Mouse (Mus musculus) kidney, adult 18-20 months (tissue): ENCODE measurements at regions not wholly inside any gene's neighbourhood (a gene's known extent, or its start where the extent isn't known, plus 50 kb on each side); places are given as distances from the start of the nearest gene placed in this dataset.

Experiments used
- DNase-seq: peaks from one replicate; pipeline ENCODE4 v3.0.0; 2021

DNA sequence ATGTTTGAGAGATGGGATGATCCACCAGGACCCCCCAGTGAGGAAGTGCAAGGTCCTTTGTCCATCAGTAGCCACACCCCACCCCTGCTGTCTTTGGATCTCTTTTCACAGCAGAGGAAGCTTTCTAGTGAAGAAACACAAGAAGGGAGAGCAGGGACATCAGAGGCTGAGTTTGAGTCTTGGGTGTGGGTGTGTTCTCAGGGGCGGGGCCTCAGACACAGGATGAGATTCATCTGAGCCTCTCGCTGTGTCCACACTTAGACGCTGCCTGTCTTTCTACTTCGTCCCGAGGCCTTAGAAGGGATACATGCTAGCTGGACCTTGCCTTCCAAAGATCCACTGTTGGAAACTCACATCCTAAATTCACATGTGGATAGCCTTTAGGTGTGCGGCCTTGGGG lies 893.5 kb upstream of the Car8 start:
- no peak for DNase-seq

DNA sequence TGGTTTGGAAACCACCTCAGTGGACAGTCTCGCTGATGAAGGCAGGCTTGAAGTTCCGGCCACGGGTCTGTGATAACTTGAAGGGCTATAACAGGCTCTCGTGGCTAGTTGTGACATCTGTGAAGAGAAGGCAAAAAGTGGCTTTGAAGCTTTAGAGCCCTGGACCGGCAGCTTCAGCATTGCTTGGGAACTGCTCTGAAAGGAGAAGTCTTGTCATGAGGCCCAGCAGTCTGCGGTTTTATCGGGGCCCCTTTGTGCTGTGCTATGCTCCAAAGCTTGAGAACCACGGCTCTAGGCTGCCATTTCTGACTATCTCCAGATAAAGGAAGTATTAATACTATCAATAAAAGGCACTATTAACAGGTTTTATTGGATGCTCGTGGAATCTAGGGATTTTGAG lies 892.8 kb upstream of the Car8 start:
- no peak for DNase-seq

- peak; percentile 5 for DNase-seq
These were observed 886.6 kb upstream of the Car8 start for GRCm38 (mm10) chr4:9125236-9125963.

- no peak for DNase-seq
These were observed 885.9 kb upstream of the Car8 start for GRCm38 (mm10) chr4:9124586-9125232.

GRCm38 (mm10) chr4:9124109-9124508 lies 885.3 kb upstream of the Car8 start:
- no peak for DNase-seq

- no peak for DNase-seq
These were observed 884.7 kb upstream of the Car8 start for GRCm38 (mm10) chr4:9123396-9124031.

GRCm38 (mm10) chr4:9122639-9123286 lies 883.9 kb upstream of the Car8 start:
- DNase-seq: no peak

DNA sequence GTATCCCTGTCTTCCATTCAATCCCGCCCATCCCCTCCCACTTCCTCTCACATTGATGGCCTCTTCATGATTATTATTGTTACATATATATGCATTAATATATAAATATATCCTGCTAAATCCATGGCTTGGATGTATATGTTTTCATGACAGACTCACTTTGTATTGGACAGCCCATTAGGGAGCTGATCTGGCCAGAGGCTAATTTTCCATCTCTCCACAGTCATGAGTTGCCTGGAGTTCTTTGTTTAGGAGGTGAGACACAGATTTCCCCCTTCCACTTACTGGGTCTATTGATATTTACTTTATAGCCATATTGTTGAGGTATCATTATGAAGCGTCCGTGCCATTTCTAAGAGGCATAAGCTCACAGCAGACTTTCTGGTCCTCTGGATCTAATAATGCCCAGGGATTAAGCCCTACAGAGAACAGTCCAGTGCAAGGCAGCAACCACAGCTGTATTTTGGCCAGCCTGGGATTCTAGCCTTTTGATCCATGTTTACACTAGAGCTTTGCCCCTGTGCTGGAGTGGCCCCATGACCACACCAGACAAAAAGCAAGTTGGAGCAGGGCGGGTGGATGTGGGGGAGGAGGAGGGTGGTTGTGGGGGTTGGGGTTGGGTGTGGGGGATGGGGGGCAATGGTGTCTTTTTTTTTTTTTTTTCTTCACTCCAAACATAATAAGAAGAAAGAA lies 878.3 kb upstream of the Car8 start:
- DNase-seq: no peak

DNA sequence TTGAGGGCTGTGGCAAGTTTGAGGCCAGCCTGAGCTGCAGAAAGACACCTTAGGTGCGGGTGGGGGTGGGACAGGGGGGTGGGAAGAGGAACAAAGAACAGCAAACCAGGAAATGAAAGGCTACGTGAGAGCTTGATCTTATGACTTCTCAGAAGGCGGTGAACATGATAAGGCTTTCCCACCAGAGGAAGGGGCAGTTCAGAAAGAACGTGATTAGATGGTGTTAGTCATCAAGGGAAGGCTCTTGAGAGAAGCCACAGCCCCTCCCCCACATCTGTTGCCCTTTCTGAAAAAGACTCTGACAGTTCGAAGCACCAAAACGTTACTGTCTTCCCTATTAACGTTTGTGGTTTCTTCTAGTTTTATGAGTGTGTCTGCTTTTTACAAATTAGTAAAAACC lies 877.0 kb upstream of the Car8 start:
- no peak for DNase-seq

DNA sequence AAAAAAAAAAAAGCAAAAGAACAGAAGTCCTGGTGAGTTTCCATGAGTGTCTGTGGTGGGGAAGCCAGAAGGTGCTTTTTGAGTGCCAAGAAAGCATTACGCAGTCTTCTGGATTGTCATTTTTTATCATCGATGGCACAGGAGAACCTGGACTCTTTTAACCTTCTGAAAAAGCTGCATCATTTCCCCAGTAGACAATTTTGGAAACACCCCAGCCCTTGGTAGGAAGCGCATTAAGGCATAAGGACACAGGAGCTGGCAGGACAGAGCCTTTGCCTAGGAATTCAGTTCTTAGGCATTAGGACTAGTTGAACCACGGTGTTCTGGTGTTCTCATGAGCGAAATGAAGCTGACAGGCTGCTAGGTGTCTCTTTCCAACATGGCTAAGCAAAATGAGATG lies 875.1 kb upstream of the Car8 start:
- DNase-seq: no peak

DNA sequence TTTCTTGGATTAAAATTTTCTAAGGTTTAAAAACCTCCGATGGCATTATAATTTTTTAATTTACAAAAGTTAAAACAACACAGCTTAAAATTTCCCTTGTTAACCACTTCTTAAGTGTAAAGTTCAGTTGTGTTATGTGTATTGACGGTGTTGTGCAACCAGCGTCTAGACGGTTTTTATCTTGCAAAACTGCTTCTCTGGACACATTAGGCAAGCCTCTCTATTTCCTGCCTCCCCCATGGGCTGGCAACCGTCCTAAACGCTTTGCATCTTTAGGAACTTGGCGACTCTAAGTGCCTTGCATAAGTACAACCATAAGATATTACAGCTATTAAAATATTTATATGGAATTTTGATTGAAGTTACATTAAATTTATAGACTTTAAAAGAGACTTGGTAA lies 871.5 kb upstream of the Car8 start:
- DNase-seq: no peak

DNA sequence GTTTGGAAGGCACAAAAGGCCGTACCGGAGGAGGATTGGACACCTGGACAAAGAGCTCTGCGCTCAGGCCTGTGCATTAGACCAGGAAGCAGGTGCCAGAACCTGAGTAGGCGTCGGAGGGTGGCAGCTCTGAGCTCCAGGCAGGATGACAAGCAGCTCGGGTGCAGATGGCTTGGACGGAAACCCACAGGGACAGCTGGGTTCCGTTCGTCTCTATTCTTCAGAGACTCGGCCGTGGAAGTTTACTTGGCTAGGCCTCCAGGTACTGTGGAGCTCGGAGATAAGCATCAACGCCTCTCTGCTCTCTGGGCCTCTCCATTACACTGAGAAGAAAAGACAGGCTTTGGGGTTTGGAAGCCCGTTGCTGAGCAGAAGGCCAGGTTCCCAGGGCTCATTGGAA lies 868.5 kb upstream of the Car8 start:
- DNase-seq: no peak

DNA sequence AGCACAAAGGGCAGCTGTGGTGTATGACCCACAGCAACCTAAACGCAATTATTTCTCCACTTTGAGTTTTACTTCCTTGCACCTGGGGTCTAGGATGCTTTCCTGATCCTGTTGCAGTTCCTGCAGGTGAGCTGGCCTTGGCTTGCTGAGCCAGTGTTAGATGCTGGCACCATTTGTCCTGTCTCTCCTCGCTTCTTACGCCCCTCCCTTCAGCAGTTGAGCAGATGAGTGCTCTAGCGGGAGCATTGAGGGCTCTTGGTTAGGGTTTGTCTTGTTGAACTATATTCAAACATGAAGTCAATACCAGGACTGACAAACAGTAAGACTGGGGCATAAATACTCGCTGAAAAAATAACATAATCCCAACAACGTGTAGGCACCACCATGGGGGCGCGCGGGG lies 867.9 kb upstream of the Car8 start:
- no peak for DNase-seq

- no peak for DNase-seq
These were observed 865.8 kb upstream of the Car8 start for GRCm38 (mm10) chr4:9104657-9105056.

GRCm38 (mm10) chr4:9103958-9104357 lies 865.1 kb upstream of the Car8 start:
- DNase-seq: no peak

DNA sequence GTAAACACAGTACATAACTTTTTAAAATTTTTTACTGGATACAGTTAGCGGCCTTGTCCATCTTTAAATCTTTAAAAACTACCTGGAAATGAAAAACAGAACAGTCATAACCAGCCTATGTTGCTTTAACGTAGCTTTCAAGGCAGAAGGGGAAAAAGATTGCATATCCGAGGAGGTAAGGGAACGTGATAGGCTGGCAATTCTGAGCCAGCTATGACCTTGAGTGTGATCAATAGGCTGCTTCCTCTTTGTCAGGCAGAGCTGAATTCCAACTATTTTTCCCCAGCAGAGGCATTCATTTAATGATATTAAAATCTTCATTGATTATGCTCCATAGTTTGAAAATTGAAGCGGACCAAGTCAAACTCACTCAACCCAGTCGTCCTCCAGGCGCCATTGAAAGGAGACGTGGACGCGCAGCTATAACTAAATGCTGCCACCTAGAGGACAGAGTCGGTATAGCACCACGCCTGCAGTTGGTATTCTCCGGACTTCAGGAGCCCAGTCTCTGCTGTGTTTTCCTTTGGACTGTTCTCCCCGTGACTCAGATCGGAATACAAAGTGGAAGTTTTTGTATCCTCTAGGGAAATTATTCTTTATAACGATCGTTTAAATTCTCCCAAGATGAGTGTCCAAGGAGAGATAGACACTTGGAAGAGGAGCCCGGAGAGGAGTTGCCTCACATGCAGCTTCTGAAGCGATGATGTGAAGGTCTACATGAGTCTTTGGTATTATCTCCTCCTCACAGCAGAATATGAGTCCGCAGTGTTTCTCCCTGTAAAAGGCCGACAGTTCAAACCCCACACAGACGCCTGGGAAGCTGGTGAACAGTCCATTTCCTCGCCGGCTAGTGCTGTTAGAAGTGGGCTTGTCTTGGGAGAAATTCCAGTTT lies 858.2 kb upstream of the Car8 start:
- DNase-seq: peak; percentile 85

- no peak for DNase-seq
These were observed 857.4 kb upstream of the Car8 start for GRCm38 (mm10) chr4:9096274-9096673.

DNA sequence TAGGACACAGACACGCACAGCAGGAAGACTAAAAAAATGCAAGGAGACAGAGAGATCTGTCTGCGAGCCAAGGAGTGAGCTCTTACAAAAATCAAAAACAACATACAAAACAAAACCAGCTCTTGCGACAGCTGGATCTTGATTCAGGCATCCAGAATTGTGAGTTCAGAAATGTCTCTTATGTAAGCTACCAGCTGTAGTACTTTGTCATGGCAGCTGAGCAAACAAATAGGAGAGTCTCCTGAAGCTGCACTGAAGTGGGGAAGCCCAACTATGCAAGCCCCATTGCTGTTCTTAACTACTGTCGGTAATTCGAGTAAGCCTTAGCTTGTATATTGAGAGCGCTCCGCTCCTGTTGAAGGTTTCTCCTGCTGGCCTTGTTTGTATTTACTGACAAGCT lies 856.8 kb upstream of the Car8 start:
- no peak for DNase-seq

GRCm38 (mm10) chr4:9094522-9094921 lies 855.7 kb upstream of the Car8 start:
- DNase-seq: no peak

GRCm38 (mm10) chr4:9094076-9094475 lies 855.2 kb upstream of the Car8 start:
- DNase-seq: no peak

- no peak for DNase-seq
These were observed 844.7 kb upstream of the Car8 start for GRCm38 (mm10) chr4:9083526-9083925.
